8 mouse cellular contexts compared by ENCODE assay signal in genomic region chr14:50955942-50956508, GRCm38 (mm10). TPM values are rescaled to one million over a fixed set of nuclear protein-coding genes. Genes with fewer than 3 reads are reported as not detected.
A peak's percentile ranks its signal among the peaks of the same experiment; 100 is the strongest.
DNase-seq lines count a peak whose midpoint lies in the region; ATAC-seq and TF ChIP-seq lines count a peak whose summit lies in the region.
"Not testable (repeated sequence)": the region's sequence is repeated elsewhere in the genome, so short reads cannot be mapped to it uniquely, and the experiment has no call there.

TSS of gene Pnp2 (plus strand) at chr14:50955992.

- not testable (repeated sequence) for TF ChIP-seq CTCF in Patski (IDR thresholded peaks at IDR 0.05); cortical plate, adult 2 months (IDR thresholded peaks at IDR 0.05; ENCODE audit: extremely low read depth, insufficient read depth, low read length); testis, adult 2 months (IDR thresholded peaks at IDR 0.05; ENCODE audit: control insufficient read depth, insufficient read depth, insufficient replicate concordance, low read depth, low read length)

- not testable (repeated sequence) for H3K36me3 ChIP-seq in hindbrain, embryonic 15.5 days; neural tube, embryonic 13.5 days; testis, adult 2 months (ENCODE audit: control insufficient read depth, insufficient read depth, low read length)
- peaks cover 11% of the 10 kb centered on the region for H3K36me3 ChIP-seq in lung, embryonic 15.5 days

- not testable (repeated sequence) for H3K4me3 ChIP-seq in cortical plate, adult 2 months (ENCODE audit: insufficient read depth, low read length); hindbrain, embryonic 15.5 days
- peak within 1 kb of the TSS; percentile 20 for H3K4me3 ChIP-seq in lung, embryonic 15.5 days
- H3K4me3 ChIP-seq in neural tube, embryonic 13.5 days: 0 out of 2 replicates have a peak within 1 kb of the TSS, but pooled peaks have one; percentile 10
- H3K4me3 ChIP-seq in testis, adult 2 months (ENCODE audit: control insufficient read depth, low read depth, low read length): peak within 1 kb of the TSS; percentile 68

- not testable (repeated sequence) for DNase-seq in Patski (ENCODE audit: low read depth, low spot score)
- DNase-seq in gastrocnemius, postnatal 10 days: peak; percentile 25
- DNase-seq in layer of hippocampus, postnatal 10 days (ENCODE audit: low spot score in 2 of 2): peak; percentile 63 to 73

- peak; percentile 44 for ATAC-seq in Patski
- ATAC-seq in hindbrain, embryonic 15.5 days (ENCODE audit: low FRiP score, low read depth): peak; percentile 91
- ATAC-seq in lung, embryonic 15.5 days (ENCODE audit: borderline replicate concordance, extremely low read depth, low FRiP score, low TSS enrichment): peak; percentile 81
- peak; percentile 93 for ATAC-seq in neural tube, embryonic 13.5 days (ENCODE audit: low read depth)

- not testable (repeated sequence) for TF ChIP-seq POLR2A in cortical plate, adult 2 months (IDR thresholded peaks at IDR 0.05; ENCODE audit: extremely low read depth, insufficient read depth, low read length); testis, adult 2 months (IDR thresholded peaks at IDR 0.05; ENCODE audit: control insufficient read depth, low read depth, low read length)

- not testable (repeated sequence) for H3K27me3 ChIP-seq in Patski; hindbrain, embryonic 15.5 days; lung, embryonic 15.5 days; neural tube, embryonic 13.5 days; testis, adult 2 months (ENCODE audit: control insufficient read depth, insufficient read depth, low read length)

- H3K27ac ChIP-seq in cortical plate, adult 2 months (ENCODE audit: insufficient read depth, low read length): peak within 1 kb of the TSS; percentile 61; the same call in 1 of the 2 replicates
- not testable (repeated sequence) for H3K27ac ChIP-seq in hindbrain, embryonic 15.5 days (replicated peaks); lung, embryonic 15.5 days; neural tube, embryonic 13.5 days (replicated peaks); testis, adult 2 months (ENCODE audit: control insufficient read depth, insufficient read depth, low read depth, low read length)

- in situ Hi-C loops in Patski (cut with MboI; ENCODE audit: low pct_unique_long_range_greater_than_20kb): not testable (repeated sequence)

- H3K9me3 ChIP-seq in hindbrain, embryonic 15.5 days; lung, embryonic 15.5 days; neural tube, embryonic 13.5 days: not testable (repeated sequence)

- H3K4me1 ChIP-seq in cortical plate, adult 2 months (ENCODE audit: control insufficient read depth, insufficient read depth, low read length); hindbrain, embryonic 15.5 days (replicated peaks); lung, embryonic 15.5 days; neural tube, embryonic 13.5 days (replicated peaks); testis, adult 2 months (ENCODE audit: control insufficient read depth, insufficient read depth, low read length): not testable (repeated sequence)

- 7% methylated on average over 19 of the region's 19 CpGs for WGBS in hindbrain, embryonic 15.5 days
- 10% methylated on average over 19 of the region's 19 CpGs for WGBS in lung, embryonic 15.5 days
- 6% methylated on average over 19 of the region's 19 CpGs for WGBS in neural tube, embryonic 13.5 days

- not testable (repeated sequence) for H3K9ac ChIP-seq in hindbrain, embryonic 15.5 days; lung, embryonic 15.5 days
- H3K9ac ChIP-seq in neural tube, embryonic 13.5 days: 0 out of 2 replicates have a peak within 1 kb of the TSS, but pooled peaks have one; percentile 17

- POLR2A ChIA-PET in Patski (lab: Charles Lee): not testable (repeated sequence)

- CTCF ChIA-PET in Patski (lab: Charles Lee): not testable (repeated sequence)

- peak within 1 kb of the TSS; percentile 41 for H3K4me2 ChIP-seq in hindbrain, embryonic 15.5 days
- peak within 1 kb of the TSS; percentile 51 for H3K4me2 ChIP-seq in lung, embryonic 15.5 days
- H3K4me2 ChIP-seq in neural tube, embryonic 13.5 days: peak within 1 kb of the TSS; percentile 43

RNA-seq across cellular contexts. Expression of gene Pnp2, which starts in this region (rescaled TPM):
- 2.9 TPM for polyA plus RNA-seq in Patski (2021)
- polyA plus RNA-seq in cortical plate, adult 2 months (2012; rRNA removed): 0.87 and 1.4 TPM in 2 replicates
- total RNA-seq in gastrocnemius, postnatal 10 days (2021): under 1 TPM; 0.52 to 0.56 TPM
- polyA plus RNA-seq in hindbrain, embryonic 15.5 days (2015; fragmentation: Nextera tagmentation; extraction: Ambion mirVana): 0.79 and 0.82 TPM in 2 replicates
- total RNA-seq in layer of hippocampus, postnatal 10 days (2021): 1 to 10 TPM; 1.0 to 1.7 TPM
- 0.38 and 0.76 TPM in 2 replicates for polyA plus RNA-seq in lung, embryonic 15.5 days (2015; fragmentation: Nextera tagmentation; extraction: Ambion mirVana)
- not detected in 2 replicates for polyA plus RNA-seq in neural tube, embryonic 13.5 days (2015; fragmentation: Nextera tagmentation; extraction: Ambion mirVana)
- polyA plus RNA-seq in testis, adult 2 months (2012; rRNA removed): 22.3 and 22.9 TPM in 2 replicates

Comparison
In these comparisons a context has a peak if more than half of its experiments do, and no peak if none do; other contexts are left out.
1. Peak in DNase-seq in gastrocnemius, postnatal 10 days; RNA of the gene not detected or under 1 TPM.
2. Peak in ATAC-seq and H3K4me2 ChIP-seq in hindbrain, embryonic 15.5 days; RNA of the gene not detected or under 1 TPM.
3. Peak in ATAC-seq, H3K4me3 ChIP-seq and H3K4me2 ChIP-seq in lung, embryonic 15.5 days; RNA of the gene not detected or under 1 TPM.
4. Peak in ATAC-seq, H3K4me3 ChIP-seq, H3K9ac ChIP-seq and H3K4me2 ChIP-seq in neural tube, embryonic 13.5 days; RNA of the gene not detected or under 1 TPM.